9 mouse cellular contexts compared by ENCODE assay signal in genomic region chr7:75642846-75643563, GRCm38 (mm10).
A peak's percentile ranks its signal among the peaks of the same experiment; 100 is the strongest.
DNase-seq lines count a peak whose midpoint lies in the region; ATAC-seq and TF ChIP-seq lines count a peak whose summit lies in the region.
"Had no signal": no experiment of that assay in that cellular context is flagged by ENCODE, and none has a peak within 500 bp of the region (broad histone marks: within the 10 kb centered on the region; RNA-seq: fewer than 3 reads in every experiment).

No protein-coding gene starts in this region.

- H3K9me3 ChIP-seq in limb, embryonic 10.5 days (replicated peaks), result no peaks in the 10 kb centered on the region
- H3K9me3 ChIP-seq in neural tube, embryonic 15.5 days (replicated peaks), result no peaks in the 10 kb centered on the region

- no peak for TF ChIP-seq CTCF in left cerebral cortex, adult 2 months (IDR thresholded peaks at IDR 0.05)
- no peak for TF ChIP-seq CTCF in embryonic fibroblast, embryonic 13.5 days (IDR thresholded peaks at IDR 0.05; ENCODE audit: borderline replicate concordance, insufficient read depth, low read length)

- DNase-seq in left cerebral cortex, adult 2 months (ENCODE audit: extremely low spot score in 1 of 2, low spot score in 2 of 2), result no peak
- DNase-seq in left cerebral cortex, adult 18-20 months (ENCODE audit: low spot score in 2 of 2), result no peak
- DNase-seq in limb, embryonic 10.5 days (ENCODE audit: low spot score), result no peak
- no peak for DNase-seq in ovary, postnatal 36 days (ENCODE audit: low spot score)
- no peak for DNase-seq in urinary bladder, postnatal 10 days (ENCODE audit: low spot score)
- DNase-seq in adrenal gland, postnatal 36 days, result no peak

- peak overlapping the region; percentile 41 for H3K4me3 ChIP-seq in left cerebral cortex, adult 2 months
- peak overlapping the region; percentile 89 for H3K4me3 ChIP-seq in embryonic fibroblast, embryonic 13.5 days (ENCODE audit: insufficient read depth, low read length)
- peak overlapping the region; percentile 35 for H3K4me3 ChIP-seq in limb, embryonic 10.5 days
- H3K4me3 ChIP-seq in neural tube, embryonic 15.5 days (replicated peaks), result peak overlapping the region; percentile 36

- 48% methylated on average over 16 of the region's 16 CpGs for WGBS in limb, embryonic 10.5 days
- 42% methylated on average over 15 of the region's 16 CpGs for WGBS in neural tube, embryonic 15.5 days

- no peak overlapping the region; the same call in 1 of the 2 replicates for H3K27ac ChIP-seq in left cerebral cortex, adult 2 months
- peak overlapping the region; percentile 99 for H3K27ac ChIP-seq in embryonic fibroblast, embryonic 13.5 days (ENCODE audit: insufficient read depth, low read length)
- H3K27ac ChIP-seq in limb, embryonic 10.5 days, result peak overlapping the region; percentile 58; the same call in 1 of the 2 replicates
- H3K27ac ChIP-seq in neural tube, embryonic 15.5 days (replicated peaks), result peak overlapping the region; percentile 70; the same call in 1 of the 2 replicates

- ATAC-seq in neural tube, embryonic 15.5 days (ENCODE audit: low FRiP score), result peak; percentile 33; the same call in 1 of the 2 replicates

- no peaks in the 10 kb centered on the region for H3K27me3 ChIP-seq in limb, embryonic 10.5 days (ENCODE audit: low read depth, poor library complexity, severe bottlenecking)
- H3K27me3 ChIP-seq in neural tube, embryonic 15.5 days (replicated peaks), result no peaks in the 10 kb centered on the region
- H3K27me3 ChIP-seq: Patski had no signal

- peak; percentile 51 for TF ChIP-seq POLR2A in embryonic fibroblast, embryonic 13.5 days (IDR thresholded peaks at IDR 0.05; ENCODE audit: low read depth, low read length)

- H3K9ac ChIP-seq in neural tube, embryonic 15.5 days (replicated peaks), result peak overlapping the region; percentile 52; the same call in 1 of the 2 replicates

- no peaks in the 10 kb centered on the region for H3K36me3 ChIP-seq in limb, embryonic 10.5 days
- no peaks in the 10 kb centered on the region for H3K36me3 ChIP-seq in neural tube, embryonic 15.5 days

- intact Hi-C loops in left cerebral cortex, adult 2 months (cut with DNase I), result no loop called here

- peaks cover 23% of the 10 kb centered on the region for H3K4me1 ChIP-seq in embryonic fibroblast, embryonic 13.5 days (ENCODE audit: control insufficient read depth, insufficient read depth, low read length)
- peaks cover 52% of the 10 kb centered on the region for H3K4me1 ChIP-seq in limb, embryonic 10.5 days
- peaks cover 22% of the 10 kb centered on the region for H3K4me1 ChIP-seq in neural tube, embryonic 15.5 days

- peak overlapping the region; percentile 66 for H3K4me2 ChIP-seq in neural tube, embryonic 15.5 days

Comparison
In these comparisons a context has a peak if more than half of its experiments do, and no peak if none do; other contexts are left out.
1. H3K4me3 ChIP-seq: peak in every context shown above with its lines; median percentile 89 in embryonic fibroblast, embryonic 13.5 days; 41 in left cerebral cortex, adult 2 months; 36 in neural tube, embryonic 15.5 days; 35 in limb, embryonic 10.5 days.